In genomic region chr2:158168741-158169211, GRCm38 (mm10) we compare ENCODE assay signal across 9 mouse cellular contexts. TPM values are rescaled to one million over a fixed set of nuclear protein-coding genes. Genes with fewer than 3 reads are reported as not detected.
DNase-seq lines count a peak whose midpoint lies in the region; ATAC-seq lines count a peak whose summit lies in the region.
"Had no signal": no experiment of that assay in that cellular context is flagged by ENCODE, and none has a peak within 500 bp of the region (broad histone marks: within the 10 kb centered on the region; RNA-seq: fewer than 3 reads in every experiment).

No protein-coding gene starts in this region.

- H3K27ac ChIP-seq in liver, embryonic 13.5 days: no peak overlapping the region
- no peak overlapping the region for H3K27ac ChIP-seq in liver, embryonic 12.5 days
- no peak overlapping the region for H3K27ac ChIP-seq in forebrain, embryonic 13.5 days
- H3K27ac ChIP-seq: hindbrain, embryonic 12.5 days had no signal

- H3K9ac ChIP-seq in liver, embryonic 13.5 days: no peak overlapping the region
- no peak overlapping the region for H3K9ac ChIP-seq in liver, embryonic 12.5 days
- H3K9ac ChIP-seq in forebrain, embryonic 13.5 days: no peak overlapping the region
- H3K9ac ChIP-seq: hindbrain, embryonic 12.5 days had no signal

- no peaks in the 10 kb centered on the region for H3K36me3 ChIP-seq in liver, embryonic 13.5 days
- no peaks in the 10 kb centered on the region for H3K36me3 ChIP-seq in liver, embryonic 12.5 days
- no peaks in the 10 kb centered on the region for H3K36me3 ChIP-seq in forebrain, embryonic 13.5 days (ENCODE audit: poor library complexity, severe bottlenecking)
- H3K36me3 ChIP-seq: hindbrain, embryonic 12.5 days had no signal

- no peak overlapping the region for H3K4me2 ChIP-seq in liver, embryonic 13.5 days
- no peak overlapping the region for H3K4me2 ChIP-seq in liver, embryonic 12.5 days
- H3K4me2 ChIP-seq in forebrain, embryonic 13.5 days: no peak overlapping the region
- H3K4me2 ChIP-seq: hindbrain, embryonic 12.5 days had no signal

- no peak overlapping the region for H3K4me3 ChIP-seq in liver, embryonic 13.5 days (replicated peaks)
- no peak overlapping the region for H3K4me3 ChIP-seq in liver, embryonic 12.5 days
- no peak overlapping the region for H3K4me3 ChIP-seq in forebrain, embryonic 13.5 days
- H3K4me3 ChIP-seq: hindbrain, embryonic 12.5 days had no signal

- H3K4me1 ChIP-seq in liver, embryonic 13.5 days (replicated peaks): peaks cover 19% of the 10 kb centered on the region
- peaks cover 16% of the 10 kb centered on the region; the same call in 1 of the 2 replicates for H3K4me1 ChIP-seq in liver, embryonic 12.5 days
- 0 out of 2 replicates have a peak, but pooled peaks cover 7% of the 10 kb centered on the region for H3K4me1 ChIP-seq in forebrain, embryonic 13.5 days

- peaks cover 18% of the 10 kb centered on the region; the same call in 1 of the 2 replicates for H3K27me3 ChIP-seq in liver, embryonic 13.5 days
- H3K27me3 ChIP-seq in liver, embryonic 12.5 days (replicated peaks): peaks cover 28% of the 10 kb centered on the region
- no peaks in the 10 kb centered on the region for H3K27me3 ChIP-seq in forebrain, embryonic 13.5 days
- H3K27me3 ChIP-seq: hindbrain, embryonic 12.5 days had no signal

- DNase-seq in liver, embryonic 13.5 days: no peak
- peak; percentile 48 for DNase-seq in gastrocnemius, postnatal 10 days
- DNase-seq in heart, postnatal 36 days: peak; percentile 49 to 56
- DNase-seq in skeletal muscle tissue, adult 2 months (ENCODE audit: low read depth, low spot score): peak; percentile 52
- DNase-seq in right cerebral cortex, adult 2 months (ENCODE audit: low spot score in 2 of 2): no peak
- no peak for DNase-seq in kidney, postnatal 14 days

- ATAC-seq in liver, embryonic 13.5 days (ENCODE audit: low read depth): peak; percentile 27; the same call in 1 of the 2 replicates
- no peak; the same call in 1 of the 2 replicates for ATAC-seq in liver, embryonic 12.5 days
- ATAC-seq in forebrain, embryonic 13.5 days: no peak

- intact Hi-C loops in heart, postnatal 36 days (cut with DNase I): no loop called here

- WGBS in liver, embryonic 13.5 days (ENCODE audit: insufficient replicate concordance): 54% methylated on average over 8 of the region's 8 CpGs
- 67% methylated on average over 8 of the region's 8 CpGs for WGBS in liver, embryonic 12.5 days (ENCODE audit: insufficient replicate concordance)
- WGBS in forebrain, embryonic 13.5 days: 72% methylated on average over 8 of the region's 8 CpGs

- H3K9me3 ChIP-seq in liver, embryonic 13.5 days (replicated peaks): no peaks in the 10 kb centered on the region
- no peaks in the 10 kb centered on the region for H3K9me3 ChIP-seq in liver, embryonic 12.5 days (replicated peaks)
- no peaks in the 10 kb centered on the region for H3K9me3 ChIP-seq in forebrain, embryonic 13.5 days (replicated peaks)
- H3K9me3 ChIP-seq: hindbrain, embryonic 12.5 days had no signal

RNA-seq across cellular contexts. Expression of gene Tgm2, which starts 22.5 kb away (rescaled TPM):
- polyA plus RNA-seq in liver, embryonic 13.5 days (2015; fragmentation: Nextera tagmentation; extraction: Ambion mirVana): 63.8 and 68.2 TPM in 2 replicates
- 69.4 and 69.9 TPM in 2 replicates for polyA plus RNA-seq in liver, embryonic 12.5 days (2016; fragmentation: Nextera tagmentation; extraction: Ambion mirVana)
- total RNA-seq in gastrocnemius, postnatal 10 days (2021): 10 to 100 TPM; 55.0 to 69.1 TPM
- 100 to 1,000 TPM; 237 to 310 TPM for total RNA-seq in heart, postnatal 36 days (2021)
- polyA plus RNA-seq in forebrain, embryonic 13.5 days (2015; fragmentation: Nextera tagmentation; extraction: Ambion mirVana): 3.9 and 4.7 TPM in 2 replicates

Comparison
In these comparisons a context has a peak if more than half of its experiments do, and no peak if none do; other contexts are left out.
1. DNase-seq: peak in gastrocnemius, postnatal 10 days (single experiment), heart, postnatal 36 days (2 of 2) and skeletal muscle tissue, adult 2 months (single experiment); none in liver, embryonic 13.5 days (single experiment), right cerebral cortex, adult 2 months (0 of 2) and kidney, postnatal 14 days (single experiment).
2. RNA of gene Tgm2, which starts 22.5 kb away (polyA plus RNA-seq): 69.4 to 69.9 TPM in liver, embryonic 12.5 days and 63.8 to 68.2 TPM in liver, embryonic 13.5 days; 3.9 to 4.7 TPM in forebrain, embryonic 13.5 days; every median in the first group is over 10 times any median in the second.